Mouse (Mus musculus) kidney, adult 11 months (tissue): ENCODE results near the gene Trim9.
A peak's percentile ranks its signal among the peaks of the same experiment; 100 is the strongest.

Experiments used
- DNase-seq: peaks from one replicate; pipeline ENCODE4 v3.0.0; 2022

Trim9 gene

DNA sequence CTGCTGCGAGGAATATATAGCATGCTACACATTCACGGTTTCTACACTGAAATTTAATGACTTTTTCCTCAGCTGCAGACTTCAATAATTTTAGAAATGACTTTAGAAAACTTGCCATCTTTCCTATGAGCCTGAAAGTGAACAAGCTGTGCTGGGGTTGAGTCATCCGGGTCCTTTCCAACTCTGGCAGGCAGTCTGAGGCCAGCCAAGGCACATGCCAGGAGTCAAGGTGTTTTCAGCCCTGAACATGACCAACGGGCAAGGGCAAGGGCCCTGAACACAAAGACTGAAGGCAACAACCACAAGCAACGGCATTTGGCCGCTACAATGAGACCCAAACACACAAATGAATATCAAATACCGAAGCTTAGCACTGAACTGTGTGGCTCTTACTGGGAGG lies 21.6 kb downstream of the Trim9 start:
- DNase-seq = no peak

DNA sequence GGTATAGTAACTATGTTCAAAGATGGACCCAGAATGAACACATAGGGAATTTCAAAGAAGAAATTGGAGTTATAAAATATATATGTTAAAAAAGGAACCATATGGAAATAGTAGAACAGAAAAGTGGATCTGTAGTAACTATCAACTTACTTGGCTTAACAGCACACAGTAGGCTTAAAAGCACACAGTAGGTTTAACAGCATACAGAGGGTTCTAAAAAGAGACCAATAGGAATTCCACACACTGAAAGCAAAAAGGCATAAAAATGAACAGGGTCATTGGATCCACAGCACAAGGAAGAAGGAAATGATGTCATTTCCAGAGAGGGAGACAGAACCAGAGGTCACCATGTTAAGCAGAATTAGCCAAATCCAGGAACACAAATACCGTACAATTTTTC lies 24.6 kb downstream of the Trim9 start:
- no peak for DNase-seq

DNA sequence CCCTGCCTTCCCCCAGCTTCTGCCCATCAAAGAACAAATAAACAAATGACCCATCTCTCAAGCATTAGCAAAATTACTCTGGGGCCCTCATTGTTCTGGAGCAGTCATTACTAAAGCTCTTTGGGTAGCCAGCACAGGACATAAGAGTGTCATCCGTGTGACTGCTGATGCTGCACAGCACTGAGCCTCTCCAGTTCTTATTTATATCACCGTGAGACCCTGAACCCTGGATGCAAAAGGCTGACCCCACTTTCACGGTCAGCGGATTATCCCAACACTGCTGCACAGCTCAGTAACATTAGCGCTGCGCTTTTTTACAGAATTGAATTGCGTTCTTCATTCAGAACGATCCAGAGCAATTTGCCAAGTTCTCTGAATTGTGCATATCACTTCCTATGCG lies 31.3 kb downstream of the Trim9 start:
- DNase-seq = no peak

DNA sequence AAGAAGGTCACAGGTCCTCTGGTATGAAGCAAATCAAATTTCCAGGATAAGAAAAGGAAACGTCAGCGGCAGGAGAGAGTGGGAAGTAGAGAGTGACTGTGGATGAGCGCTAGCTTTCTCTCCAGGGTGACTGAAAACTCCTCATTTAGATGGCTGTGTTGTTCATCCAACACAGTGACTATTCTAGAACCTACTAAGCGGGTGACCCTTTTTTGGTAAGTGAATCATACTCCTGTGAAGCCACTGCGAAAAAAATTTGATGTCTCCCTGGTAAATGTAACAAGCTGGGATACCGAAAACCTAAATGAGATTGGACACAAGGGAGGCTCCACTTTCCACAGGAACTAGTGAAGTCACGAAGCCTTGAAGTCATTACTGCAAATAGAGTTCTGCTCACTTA lies 39.5 kb downstream of the Trim9 start:
- DNase-seq = no peak

DNA sequence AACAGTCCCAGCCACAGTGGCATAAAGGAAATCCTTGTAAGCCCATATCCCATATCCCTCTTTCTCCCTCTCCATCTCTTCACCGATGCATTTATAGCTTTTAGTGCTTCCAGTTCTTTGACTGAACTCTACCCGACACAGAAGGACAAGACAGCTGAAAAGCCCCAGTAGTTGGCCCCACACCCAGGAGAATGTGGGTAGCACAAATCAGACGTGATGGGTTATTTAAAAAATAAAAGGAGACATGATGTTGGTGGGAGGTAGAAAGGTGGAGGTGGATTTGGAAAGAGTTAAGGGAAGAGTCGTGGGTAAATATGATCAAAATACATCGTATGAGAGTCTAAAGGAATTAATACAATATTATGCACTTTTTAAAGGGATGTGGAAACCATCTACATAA lies 40.4 kb downstream of the Trim9 start:
- no peak for DNase-seq

DNA sequence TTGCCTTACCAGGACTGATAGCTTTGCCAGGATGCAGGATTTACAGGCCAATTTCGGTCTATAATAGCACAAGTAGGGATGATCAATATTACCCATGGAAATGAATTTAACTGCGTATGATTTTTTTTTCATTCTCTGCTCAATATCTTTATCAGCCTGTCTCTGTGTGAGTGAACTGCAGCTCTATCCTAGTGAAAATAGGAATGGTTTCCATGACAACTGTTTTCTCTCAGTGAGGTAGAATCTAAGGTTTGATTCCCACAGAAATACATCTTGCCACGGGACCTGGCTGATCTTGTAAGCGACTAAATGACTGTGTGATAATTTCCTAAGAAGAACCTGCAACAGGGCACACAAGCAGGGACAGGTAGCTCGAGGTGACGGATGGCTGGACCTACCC lies 43.4 kb downstream of the Trim9 start:
- DNase-seq = no peak

DNA sequence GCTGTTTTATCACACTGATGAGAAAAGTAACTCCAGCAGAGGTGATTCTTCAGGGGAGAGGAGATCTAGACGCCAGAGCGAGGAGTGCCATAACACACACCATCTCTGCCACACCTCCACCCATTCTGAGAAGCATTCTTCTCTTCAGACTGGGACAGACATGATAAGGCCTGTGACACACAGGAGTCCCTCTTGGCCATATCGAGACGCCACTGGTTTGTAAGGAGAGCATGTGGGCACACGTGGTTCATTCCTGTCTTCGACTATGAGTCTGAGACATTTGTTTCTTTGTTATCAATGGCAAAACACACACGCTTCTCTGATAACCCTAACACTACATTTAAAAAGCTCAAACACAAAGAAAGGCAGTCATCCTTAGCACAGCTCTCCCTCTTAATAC lies 43.9 kb downstream of the Trim9 start:
- DNase-seq = no peak

DNA sequence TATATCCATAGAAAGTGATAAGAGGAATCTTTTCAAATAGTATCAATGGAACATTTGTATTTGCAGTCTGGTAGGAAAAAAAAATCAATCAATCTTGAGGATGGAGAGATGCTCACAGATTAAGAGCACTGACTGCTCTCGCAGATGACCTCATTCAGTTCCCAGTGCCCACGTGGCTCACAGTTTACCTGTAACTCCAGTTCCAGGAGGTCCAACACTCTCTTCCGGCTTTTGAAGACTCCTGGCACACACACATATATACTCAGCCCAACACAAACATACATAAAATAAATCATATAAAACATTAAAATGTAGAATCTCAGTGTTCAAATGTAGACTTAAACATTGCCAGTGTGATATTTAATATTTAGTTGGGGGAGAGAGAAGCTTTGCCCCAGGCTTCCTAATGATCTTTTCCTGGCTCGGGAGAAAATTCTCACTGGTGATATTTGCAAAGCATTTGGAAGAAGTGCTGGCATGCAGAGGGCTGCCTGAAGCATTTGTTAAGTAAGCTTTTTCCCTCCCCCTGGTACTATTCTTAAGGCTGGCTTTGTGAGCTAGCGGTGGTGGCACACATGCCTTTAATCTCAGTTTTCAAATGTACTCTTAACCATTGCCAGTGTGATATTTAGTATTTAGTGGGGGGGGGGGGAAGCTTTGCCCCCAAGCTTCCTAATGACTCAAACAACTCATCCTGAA lies 45.2 kb downstream of the Trim9 start:
- no peak for DNase-seq

DNA sequence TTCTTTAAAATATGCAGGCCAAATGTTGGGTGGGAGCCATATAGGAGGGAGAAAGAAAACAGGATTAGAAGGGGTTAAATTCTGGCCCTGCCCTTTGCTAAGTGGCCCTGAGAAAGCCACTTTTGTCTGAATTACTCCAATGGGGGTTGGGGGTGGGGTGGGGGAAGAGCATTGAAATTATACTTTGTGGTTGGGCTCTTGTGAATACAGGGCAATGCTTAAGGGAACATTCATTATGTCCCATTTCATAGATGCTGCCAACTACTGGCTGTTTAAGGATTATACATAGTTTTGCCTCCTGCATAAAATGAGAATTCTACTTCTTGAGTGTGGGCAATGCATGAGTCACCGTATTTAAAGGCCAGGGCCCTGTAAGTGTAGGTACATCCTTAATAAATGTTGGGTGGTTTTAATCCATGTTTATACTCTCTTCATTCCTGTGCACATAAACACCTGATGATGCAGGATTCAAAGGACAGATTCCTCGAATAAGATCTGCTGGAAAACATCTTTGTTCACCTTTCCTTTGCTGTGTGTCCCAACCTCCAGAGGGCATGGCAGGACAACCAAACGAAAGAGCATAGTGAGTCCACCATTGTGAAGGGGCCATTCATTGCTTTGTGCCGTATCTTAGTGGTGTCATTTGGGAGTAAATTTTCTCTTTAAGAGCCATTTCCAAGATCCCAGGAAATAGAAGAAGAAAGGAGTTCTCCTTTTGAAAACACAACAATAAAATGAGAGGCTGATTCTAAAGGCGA lies 53.3 kb downstream of the Trim9 start:
- no peak for DNase-seq

DNA sequence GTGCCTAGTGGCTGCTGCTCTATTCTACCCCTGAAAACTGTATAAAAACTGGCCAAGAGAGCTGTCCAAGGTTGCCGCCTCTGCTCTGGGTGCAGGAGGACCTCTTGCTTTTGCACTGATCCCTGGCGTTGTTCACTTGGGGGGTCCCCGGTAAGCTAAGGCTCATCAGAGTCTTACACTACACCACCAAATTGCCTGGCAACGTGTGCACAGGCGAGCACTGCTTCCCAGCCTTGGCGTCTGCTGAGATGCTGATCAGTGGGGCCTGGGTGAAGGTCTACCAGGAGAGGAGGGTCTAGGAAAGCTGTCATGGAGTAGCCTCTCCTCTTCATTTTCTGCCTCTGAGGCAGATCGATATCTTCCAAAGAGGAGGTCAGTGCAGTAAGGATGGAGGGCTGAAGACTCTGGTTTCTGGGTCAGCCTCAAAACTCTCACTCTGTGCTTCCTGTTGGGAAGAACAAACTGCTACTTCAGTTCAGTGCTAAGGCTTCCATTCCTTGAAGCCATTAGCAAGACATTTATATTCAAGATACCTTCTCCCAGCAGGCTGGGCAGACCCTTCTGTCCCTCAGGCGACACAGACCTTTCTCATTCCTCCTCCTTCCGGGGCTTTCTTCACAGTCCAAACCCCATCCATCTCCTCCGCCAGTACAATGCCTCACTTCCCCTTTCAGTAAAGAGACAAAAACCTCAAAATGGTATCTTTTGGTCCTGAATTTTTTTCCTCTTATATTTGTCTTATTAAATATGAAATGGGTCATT lies 54.1 kb downstream of the Trim9 start:
- no peak for DNase-seq

DNA sequence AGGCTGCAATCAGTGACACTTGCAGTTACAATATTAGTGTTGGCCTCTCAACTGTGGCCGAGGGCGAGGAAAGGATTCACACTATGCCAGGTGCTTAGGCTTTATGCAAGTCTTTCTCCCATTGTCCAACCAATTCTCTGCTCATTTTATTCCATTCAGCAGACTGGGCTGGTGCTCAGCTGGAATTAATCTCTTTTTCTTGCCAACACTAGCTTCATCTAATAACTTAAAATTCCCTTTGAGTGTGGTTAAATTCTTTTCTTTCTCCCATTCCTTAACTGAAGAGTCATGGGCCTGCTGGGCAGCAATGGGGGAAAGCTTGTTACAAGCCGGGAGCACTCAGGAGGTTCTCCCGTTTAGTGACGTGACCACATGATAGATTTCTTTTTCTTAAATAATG lies 61.9 kb downstream of the Trim9 start:
- no peak for DNase-seq

DNA sequence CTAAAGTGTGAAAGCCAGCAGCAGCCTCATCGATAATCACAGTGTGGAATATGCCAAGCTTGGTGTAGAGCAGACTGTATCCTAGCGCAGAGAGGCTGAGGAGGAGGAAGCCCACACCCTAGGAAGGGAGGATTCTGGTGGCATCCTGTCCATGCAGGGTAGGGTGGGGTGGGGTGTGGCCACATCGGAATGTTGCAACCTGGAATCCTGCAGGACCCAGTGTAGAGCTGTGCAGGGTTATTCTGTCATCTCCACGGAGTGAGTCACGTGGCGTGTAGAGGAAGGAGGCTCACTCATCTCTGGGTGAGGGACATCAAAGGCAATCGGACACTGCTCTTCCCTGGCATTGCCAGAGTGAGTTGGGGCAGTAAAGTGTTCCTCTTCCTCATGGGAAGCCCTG lies 62.4 kb downstream of the Trim9 start:
- no peak for DNase-seq

DNA sequence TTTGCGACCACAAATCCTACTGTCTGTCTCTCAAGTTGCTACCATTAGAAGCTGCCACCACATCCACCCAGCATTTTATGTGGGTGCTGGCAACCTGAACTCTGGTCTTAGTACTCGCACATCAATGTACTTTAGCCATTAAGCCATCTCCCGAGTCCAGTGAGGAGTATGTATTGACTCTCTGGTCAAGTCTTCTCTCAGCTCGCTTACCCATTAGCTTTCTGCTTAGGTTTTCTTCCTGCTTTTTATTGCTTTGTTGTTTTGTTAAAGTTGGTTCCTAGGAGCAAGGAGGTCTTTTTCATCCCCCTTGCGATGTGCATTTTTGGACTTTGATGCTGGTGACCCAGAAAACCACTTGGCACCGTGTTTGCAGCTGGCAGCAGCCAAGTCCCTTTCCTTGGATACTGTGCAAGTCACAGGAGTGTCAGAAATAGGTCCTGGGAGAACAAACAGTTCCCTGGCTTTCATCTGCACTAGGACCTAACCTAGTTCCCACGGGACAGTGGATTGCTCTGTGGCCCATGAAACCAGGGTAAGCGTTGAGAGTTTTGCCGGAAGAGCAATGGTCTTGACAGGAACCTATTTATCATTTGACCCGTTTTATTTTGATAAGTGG lies 64.2 kb downstream of the Trim9 start:
- DNase-seq = no peak

DNA sequence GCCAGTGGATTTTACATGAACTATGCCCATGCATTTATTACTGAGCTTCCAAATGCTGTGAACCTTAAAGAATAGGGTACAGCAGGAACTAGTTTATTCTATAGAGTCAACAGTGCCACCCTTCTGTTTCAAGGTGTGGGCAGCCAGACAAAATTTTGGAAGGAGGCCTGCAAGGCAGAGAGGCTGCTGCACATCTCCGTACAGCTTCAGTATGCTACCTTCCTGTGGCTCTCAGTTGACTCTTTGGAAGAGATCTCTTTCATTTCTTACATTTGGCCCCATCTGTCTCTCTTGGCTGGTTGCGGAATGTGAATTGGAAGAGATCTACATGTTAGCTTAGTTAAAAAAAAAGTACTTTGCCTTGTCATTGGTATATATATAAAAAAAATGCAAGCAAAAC lies 66.5 kb downstream of the Trim9 start:
- DNase-seq = no peak

DNA sequence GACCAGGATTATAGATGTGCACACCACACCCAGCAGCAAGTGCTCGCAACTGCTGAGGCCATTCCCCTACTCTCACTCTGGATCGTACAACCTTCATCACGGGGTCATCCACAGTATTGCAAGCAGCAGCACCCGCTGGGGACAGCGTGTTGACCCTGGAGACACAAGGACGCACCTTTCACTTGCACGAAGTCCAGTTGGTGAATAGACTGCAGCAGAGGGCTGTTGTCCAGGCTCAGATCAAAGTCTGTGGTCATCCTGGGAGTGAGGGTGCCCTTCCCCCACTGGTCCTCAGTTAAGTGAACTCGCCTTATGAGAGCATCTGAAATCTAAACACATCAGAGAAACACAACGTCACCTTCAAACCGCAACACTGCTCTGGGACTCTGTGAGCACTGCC lies 67.0 kb downstream of the Trim9 start:
- DNase-seq = peak; percentile 8

DNA sequence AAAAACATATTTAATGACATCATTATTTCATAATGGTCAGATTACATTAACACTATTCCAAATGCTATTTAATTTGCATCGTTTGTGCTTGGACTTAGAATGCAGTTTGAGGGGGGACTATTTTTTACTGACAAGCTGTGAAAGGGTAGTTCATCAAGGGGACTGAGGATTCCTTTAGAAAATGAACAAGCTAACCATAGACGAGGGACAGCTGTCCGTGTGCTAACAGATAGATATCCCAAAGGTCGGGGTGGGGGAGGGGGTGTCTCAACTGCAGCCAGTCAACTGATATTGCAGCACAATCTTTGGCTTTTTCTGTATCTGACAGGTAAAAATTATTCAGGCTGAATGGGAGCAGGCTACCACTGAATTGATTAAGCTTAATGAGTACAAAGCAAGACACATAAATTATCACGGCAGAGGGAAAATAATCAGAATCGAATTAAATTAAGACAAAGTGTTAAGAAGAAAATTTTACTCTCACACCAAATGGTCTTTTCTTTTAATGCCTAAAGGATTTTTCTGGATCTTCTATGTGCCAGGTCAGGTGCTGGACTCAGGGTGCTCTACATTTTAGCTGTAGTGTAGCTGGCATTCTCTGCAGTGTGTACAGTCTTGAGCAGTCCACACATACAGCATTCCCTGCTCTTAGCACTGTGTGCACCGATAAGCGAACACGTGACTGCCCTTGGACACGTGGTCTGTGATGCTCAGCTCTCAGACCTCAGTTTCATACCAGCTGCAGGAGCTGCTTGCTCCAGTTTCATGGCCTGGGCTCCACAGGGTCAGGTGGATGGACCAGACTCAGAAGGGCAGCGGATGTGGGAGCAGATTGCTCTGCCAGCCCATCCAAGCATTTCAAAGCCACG lies 70.1 kb downstream of the Trim9 start:
- no peak for DNase-seq

DNA sequence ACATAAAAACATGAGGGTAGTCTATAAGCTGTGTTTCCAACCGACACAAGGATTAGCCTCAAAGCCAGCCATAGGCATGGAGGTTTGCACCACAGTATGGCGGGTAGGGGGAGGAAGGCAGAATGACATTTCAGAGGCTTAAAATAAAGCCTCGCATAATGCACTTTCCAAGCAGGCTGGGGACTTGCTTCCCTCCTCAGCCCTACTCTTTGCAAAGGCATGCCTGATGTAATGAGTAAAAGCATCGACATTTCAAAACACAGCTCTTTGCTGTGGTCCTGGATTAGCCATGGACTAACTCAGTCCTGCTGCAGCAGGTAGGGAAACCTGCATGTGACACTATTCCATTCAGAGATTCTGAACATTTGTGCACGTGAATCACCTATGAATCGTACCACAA lies 77.7 kb downstream of the Trim9 start:
- DNase-seq = no peak

DNA sequence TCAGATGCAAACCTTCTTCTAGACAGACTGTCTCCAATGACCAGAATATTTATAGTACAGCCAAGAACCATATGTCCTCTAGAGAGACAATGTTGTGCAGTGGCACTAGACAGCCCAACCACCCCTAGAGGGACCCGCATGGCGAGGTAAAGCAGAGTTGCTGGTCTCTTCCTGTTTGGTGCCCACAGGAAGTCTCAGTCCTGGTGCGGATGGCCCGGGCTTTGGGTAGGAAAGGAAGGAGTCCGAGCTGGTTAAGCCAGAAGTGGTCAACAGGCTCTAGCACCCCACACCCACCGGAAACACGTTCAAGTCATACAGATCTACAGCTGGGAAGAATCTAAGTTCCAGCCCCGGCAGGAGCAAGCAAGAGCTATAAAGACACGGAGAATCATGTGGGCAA lies 80.1 kb downstream of the Trim9 start:
- DNase-seq = no peak

DNA sequence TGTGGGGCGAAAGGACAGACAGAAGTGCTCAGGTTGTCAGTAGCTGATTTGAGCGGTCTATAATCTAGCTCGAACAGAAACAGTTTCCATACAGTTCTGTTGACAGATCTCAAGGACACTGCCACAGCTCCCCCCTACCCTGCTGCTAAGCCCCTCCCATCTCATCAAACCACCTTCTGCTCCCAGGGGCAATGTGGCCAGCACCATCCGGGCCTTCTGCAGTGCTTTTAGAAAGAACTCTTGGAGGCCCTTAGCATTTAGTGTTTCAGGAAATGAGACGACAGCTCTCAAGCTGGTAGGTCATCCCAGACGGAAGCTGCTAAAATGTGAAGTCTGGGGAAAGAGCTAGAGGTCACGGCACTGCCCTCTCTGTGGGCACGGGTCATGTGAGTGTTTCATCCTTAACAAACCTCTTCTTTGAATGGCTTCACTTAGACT lies 80.9 kb downstream of the Trim9 start:
- no peak for DNase-seq

DNA sequence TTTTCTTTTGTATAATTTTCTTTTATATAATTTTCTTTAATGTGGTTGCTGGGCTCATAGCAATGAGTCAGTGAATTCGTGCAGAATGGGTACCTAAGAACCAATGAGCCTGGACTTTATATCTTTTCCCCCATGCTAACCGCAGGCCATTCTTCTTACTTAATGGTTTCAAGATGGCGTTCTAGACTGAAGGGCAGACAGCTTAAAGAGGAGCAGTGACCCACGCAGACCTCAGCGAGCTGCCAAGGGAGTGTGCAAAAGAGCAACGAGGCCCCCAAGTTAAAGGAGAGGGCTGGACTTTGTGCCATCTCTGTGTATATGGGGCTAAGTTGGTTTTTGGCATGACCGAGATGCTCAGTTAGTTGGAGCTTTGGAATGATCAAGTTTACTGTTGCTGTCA lies 83.7 kb downstream of the Trim9 start:
- no peak for DNase-seq

DNA sequence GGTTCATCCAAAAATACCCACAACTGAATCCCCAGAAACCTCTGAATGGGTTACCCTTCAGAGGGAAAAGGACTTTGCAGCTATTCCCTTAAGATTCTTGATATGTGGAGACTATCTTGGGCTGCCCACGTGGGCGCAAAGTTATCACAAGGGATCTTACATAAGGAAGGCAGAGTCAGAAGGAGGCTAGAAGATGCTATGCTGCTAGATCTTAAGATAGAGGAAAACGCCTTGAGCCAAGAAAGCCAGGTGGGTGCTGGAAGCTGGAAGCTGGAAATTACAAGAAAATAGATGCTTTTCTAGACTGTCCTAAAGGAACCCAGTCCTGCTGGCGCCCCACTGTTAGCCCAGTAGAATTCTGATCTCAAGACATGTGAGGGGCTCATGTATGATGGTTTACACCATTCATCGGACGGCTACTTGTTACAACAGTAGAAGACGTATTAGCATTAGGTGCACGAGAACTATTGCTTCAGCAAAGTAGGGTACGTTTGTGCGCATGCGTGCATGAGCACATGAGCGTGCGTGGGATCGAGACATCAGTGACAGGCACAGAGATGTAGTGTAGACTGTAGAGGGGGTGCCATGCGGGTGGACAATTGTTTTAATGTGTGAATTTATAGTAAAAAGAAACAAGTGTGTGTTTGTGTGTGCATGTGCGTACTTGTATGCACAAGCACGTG lies 85.0 kb downstream of the Trim9 start:
- no peak for DNase-seq
